Mouse (Mus musculus): ENCODE results near the gene Tmem230. TPM values are rescaled to one million over a fixed set of nuclear protein-coding genes. Genes with fewer than 3 reads are reported as not detected.

Tmem230 gene
- total RNA-seq, 2 experiments from 2014 or later: 20.4 to 22.1 TPM

Other genes with a start within 250 kb of the Tmem230 start
- gene Rassf2, start 217.5 kb downstream of the Tmem230 start, total RNA-seq (2021): 10 to 100 TPM in 1 of 2 experiments, 1 to 10 TPM in 1; 8.5 to 13.1 TPM
- gene Slc23a2, start 102.7 kb downstream of the Tmem230 start, total RNA-seq (2021): 1 to 10 TPM; 6.2 to 7.1 TPM
- gene Pcna, start 5.5 kb upstream of the Tmem230 start, total RNA-seq (2021): 10 to 100 TPM; 24.7 to 29.9 TPM
- 10 to 100 TPM; 22.2 to 22.4 TPM for gene Cds2, start 15.3 kb upstream of the Tmem230 start, total RNA-seq (2021)
- not detected for gene Prokr2, start 137.6 kb upstream of the Tmem230 start, total RNA-seq (2021)